8 mouse cellular contexts compared by ENCODE assay signal in the genomic region with DNA sequence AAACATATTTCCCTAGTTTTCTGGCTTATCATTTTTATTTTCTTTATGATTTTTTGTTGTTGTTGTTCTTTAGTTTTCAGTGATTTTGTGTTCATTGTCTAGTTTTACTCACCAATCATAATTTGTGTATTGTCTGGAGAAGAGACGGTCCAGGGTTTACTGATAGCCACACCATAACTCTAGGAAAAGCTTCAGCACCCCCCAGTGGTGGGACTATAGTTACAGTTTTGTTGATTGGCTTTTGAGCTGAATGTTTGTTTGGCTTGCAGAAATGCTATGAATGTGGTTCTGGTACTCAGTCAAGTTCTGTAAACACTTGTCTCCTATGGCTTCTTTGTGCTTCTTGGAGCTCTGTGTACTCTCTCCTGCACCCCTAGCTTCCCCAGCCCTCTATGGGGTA.
DNase-seq lines count a peak whose midpoint lies in the region; ATAC-seq and TF ChIP-seq lines count a peak whose summit lies in the region.

No protein-coding gene starts in this region.

- WGBS in liver, adult 2 months: 14% methylated on average over 1 of the region's 1 CpGs
- 54% methylated on average over 1 of the region's 1 CpGs for WGBS in liver, embryonic 11.5 days
- WGBS in forebrain, embryonic 13.5 days: 51% methylated on average over 1 of the region's 1 CpGs

- no peaks in the 10 kb centered on the region for H3K79me2 ChIP-seq in liver, adult 2 months (ENCODE audit: control insufficient read depth, insufficient read depth, low read length)

- ATAC-seq in frontal cortex, adult (ENCODE audit: low TSS enrichment): 0 out of 2 replicates have a peak, but pooled peaks have one; percentile 46
- no peak for ATAC-seq in liver, embryonic 11.5 days (replicated peaks; ENCODE audit: low FRiP score)
- ATAC-seq in forebrain, embryonic 13.5 days: no peak

- H3K9ac ChIP-seq in liver, adult 2 months (ENCODE audit: low read depth, low read length): no peak overlapping the region
- H3K9ac ChIP-seq in liver, embryonic 11.5 days (ENCODE audit: low read depth, low read length): no peak overlapping the region
- no peak overlapping the region for H3K9ac ChIP-seq in forebrain, embryonic 13.5 days

- H3K27ac ChIP-seq in liver, adult 2 months (replicated peaks; ENCODE audit: insufficient read depth, low read depth, low read length): no peak overlapping the region
- no peak overlapping the region for H3K27ac ChIP-seq in liver, embryonic 11.5 days (ENCODE audit: low read depth, low read length)
- no peak overlapping the region for H3K27ac ChIP-seq in forebrain, embryonic 13.5 days

- H3K4me2 ChIP-seq in liver, embryonic 11.5 days: no peak overlapping the region
- H3K4me2 ChIP-seq in forebrain, embryonic 13.5 days: no peak overlapping the region

- no peak for TF ChIP-seq POLR2A in liver, adult 2 months (IDR thresholded peaks at IDR 0.05; ENCODE audit: extremely low read depth, insufficient read depth, low read length)

- DNase-seq in frontal cortex, postnatal 25 days (ENCODE audit: low spot score in 2 of 2): no peak
- peak; percentile 63 for DNase-seq in liver, adult 2 months (ENCODE audit: extremely low read depth, low read depth, low spot score)
- DNase-seq in liver, embryonic 11.5 days (ENCODE audit: low spot score): no peak
- peak; percentile 68 for DNase-seq in adrenal gland, postnatal 10 days
- peak; percentile 78 for DNase-seq in kidney, postnatal 10 days
- peak; percentile 28 for DNase-seq in retina, postnatal 7 days (ENCODE audit: low read depth, low spot score)

- no peak overlapping the region for H3K4me3 ChIP-seq in liver, adult 2 months (ENCODE audit: insufficient read depth, low read depth, low read length)
- no peak overlapping the region for H3K4me3 ChIP-seq in liver, embryonic 11.5 days (ENCODE audit: low read depth, low read length)
- no peak overlapping the region for H3K4me3 ChIP-seq in forebrain, embryonic 13.5 days

- peaks cover 23% of the 10 kb centered on the region for H3K36me3 ChIP-seq in liver, adult 2 months (ENCODE audit: control insufficient read depth, insufficient read depth, low read length)
- H3K36me3 ChIP-seq in liver, embryonic 11.5 days (ENCODE audit: control insufficient read depth, insufficient read depth, low read length): peaks cover 35% of the 10 kb centered on the region
- peaks cover 79% of the 10 kb centered on the region for H3K36me3 ChIP-seq in forebrain, embryonic 13.5 days (ENCODE audit: poor library complexity, severe bottlenecking)

- H3K9me3 ChIP-seq in liver, embryonic 11.5 days (ENCODE audit: control insufficient read depth, low read length): no peaks in the 10 kb centered on the region
- H3K9me3 ChIP-seq in forebrain, embryonic 13.5 days (replicated peaks): no peaks in the 10 kb centered on the region

- H3K27me3 ChIP-seq in liver, adult 2 months (ENCODE audit: control insufficient read depth, insufficient read depth, low read length): no peaks in the 10 kb centered on the region
- H3K27me3 ChIP-seq in liver, embryonic 11.5 days (replicated peaks; ENCODE audit: control insufficient read depth, insufficient read depth, low read length): no peaks in the 10 kb centered on the region
- H3K27me3 ChIP-seq in forebrain, embryonic 13.5 days: no peaks in the 10 kb centered on the region

- peaks cover 13% of the 10 kb centered on the region for H3K4me1 ChIP-seq in liver, adult 2 months (ENCODE audit: control insufficient read depth, insufficient read depth, low read length)
- no peaks in the 10 kb centered on the region for H3K4me1 ChIP-seq in liver, embryonic 11.5 days (replicated peaks; ENCODE audit: control insufficient read depth, insufficient read depth, low read length)
- no peaks in the 10 kb centered on the region for H3K4me1 ChIP-seq in forebrain, embryonic 13.5 days

- TF ChIP-seq CTCF in liver, adult 2 months (IDR thresholded peaks at IDR 0.05; ENCODE audit: low read depth, low read length): peak; percentile 37; the same call in 1 of the 2 replicates

Comparison
In these comparisons a context has a peak if more than half of its experiments do, and no peak if none do; other contexts are left out.
1. DNase-seq: peak in liver, adult 2 months (single experiment), adrenal gland, postnatal 10 days (single experiment), kidney, postnatal 10 days (single experiment) and retina, postnatal 7 days (single experiment); none in frontal cortex, postnatal 25 days (0 of 2) and liver, embryonic 11.5 days (single experiment).